Mouse (Mus musculus): ENCODE measurements at regions not wholly inside any gene's neighbourhood (a gene's known extent, or its start where the extent isn't known, plus 50 kb on each side); places are given as distances from the start of the nearest gene placed in this dataset.

- WGBS: 30% methylated on average over 11 of the region's 11 CpGs
- DNase-seq: no peak
- TF ChIP-seq POLR2A (IDR thresholded peaks at IDR 0.05; ENCODE audit: borderline replicate concordance, extremely low read depth, low read depth, low read length) (no peak), CTCF (IDR thresholded peaks at IDR 0.05; ENCODE audit: insufficient read depth, low read length) (no peak)
- H3K4me1 ChIP-seq (ENCODE audit: control insufficient read depth, insufficient read depth, low read length): no peaks in the 10 kb centered on the region; the same call in 1 of the 2 replicates
- H3K4me3 ChIP-seq (replicated peaks; ENCODE audit: extremely low read depth, low read depth, low read length): no peak overlapping the region
Measured at GRCm38 (mm10) chr2:170247702-170248445, 100.0 kb upstream of the Zfp217 start.

GRCm38 (mm10) chr2:170245637-170246341, 97.9 kb upstream of the Zfp217 start:
- 61% methylated on average over 12 of the region's 12 CpGs for WGBS
- TF ChIP-seq POLR2A (IDR thresholded peaks at IDR 0.05; ENCODE audit: borderline replicate concordance, extremely low read depth, low read depth, low read length) (no peak), CTCF (IDR thresholded peaks at IDR 0.05; ENCODE audit: insufficient read depth, low read length) (no peak)
- H3K4me1 ChIP-seq (ENCODE audit: control insufficient read depth, insufficient read depth, low read length): no peaks in the 10 kb centered on the region; the same call in 1 of the 2 replicates
- DNase-seq: no peak
- no peak overlapping the region for H3K4me3 ChIP-seq (replicated peaks; ENCODE audit: extremely low read depth, low read depth, low read length)

- 31% methylated on average over 4 of the region's 4 CpGs for WGBS
- Histone ChIP-seq H3K4me3 (replicated peaks; ENCODE audit: extremely low read depth, low read depth, low read length) (no peak overlapping the region), H3K4me1 (ENCODE audit: control insufficient read depth, insufficient read depth, low read length) (no peaks in the 10 kb centered on the region; the same call in 1 of the 2 replicates)
- DNase-seq: no peak
- no peak for TF ChIP-seq POLR2A (IDR thresholded peaks at IDR 0.05; ENCODE audit: borderline replicate concordance, extremely low read depth, low read depth, low read length)
- no peak for TF ChIP-seq CTCF (IDR thresholded peaks at IDR 0.05; ENCODE audit: insufficient read depth, low read length)
Measured at GRCm38 (mm10) chr2:170244108-170244507, 96.2 kb upstream of the Zfp217 start.

GRCm38 (mm10) chr2:170237959-170238358, 90.1 kb upstream of the Zfp217 start:
- no peak for DNase-seq
- WGBS: 81% methylated on average over 1 of the region's 1 CpGs
- no peak overlapping the region for H3K4me3 ChIP-seq (replicated peaks; ENCODE audit: extremely low read depth, low read depth, low read length)
- no peaks in the 10 kb centered on the region for H3K4me1 ChIP-seq (ENCODE audit: control insufficient read depth, insufficient read depth, low read length)
- no peak for TF ChIP-seq POLR2A (IDR thresholded peaks at IDR 0.05; ENCODE audit: borderline replicate concordance, extremely low read depth, low read depth, low read length)
- TF ChIP-seq CTCF (IDR thresholded peaks at IDR 0.05; ENCODE audit: insufficient read depth, low read length): peak; percentile 62

GRCm38 (mm10) chr2:170233426-170233825, 85.5 kb upstream of the Zfp217 start:
- no peak for DNase-seq
- Histone ChIP-seq H3K4me1 (ENCODE audit: control insufficient read depth, insufficient read depth, low read length) (no peaks in the 10 kb centered on the region), H3K4me3 (replicated peaks; ENCODE audit: extremely low read depth, low read depth, low read length) (no peak overlapping the region)
- TF ChIP-seq POLR2A (IDR thresholded peaks at IDR 0.05; ENCODE audit: borderline replicate concordance, extremely low read depth, low read depth, low read length) (no peak), CTCF (IDR thresholded peaks at IDR 0.05; ENCODE audit: insufficient read depth, low read length) (no peak)
- WGBS: 68% methylated on average over 4 of the region's 4 CpGs

- WGBS: 80% methylated on average over 8 of the region's 8 CpGs
- no peak for DNase-seq
- no peak for TF ChIP-seq POLR2A (IDR thresholded peaks at IDR 0.05; ENCODE audit: borderline replicate concordance, extremely low read depth, low read depth, low read length)
- no peak for TF ChIP-seq CTCF (IDR thresholded peaks at IDR 0.05; ENCODE audit: insufficient read depth, low read length)
- no peak overlapping the region for H3K4me3 ChIP-seq (replicated peaks; ENCODE audit: extremely low read depth, low read depth, low read length)
- H3K4me1 ChIP-seq (ENCODE audit: control insufficient read depth, insufficient read depth, low read length): no peaks in the 10 kb centered on the region
Measured at GRCm38 (mm10) chr2:170229461-170230080, 81.7 kb upstream of the Zfp217 start.

- Histone ChIP-seq H3K4me1 (ENCODE audit: control insufficient read depth, insufficient read depth, low read length) (no peaks in the 10 kb centered on the region), H3K4me3 (replicated peaks; ENCODE audit: extremely low read depth, low read depth, low read length) (no peak overlapping the region)
- no peak for DNase-seq
- TF ChIP-seq CTCF (IDR thresholded peaks at IDR 0.05; ENCODE audit: insufficient read depth, low read length): no peak
- TF ChIP-seq POLR2A (IDR thresholded peaks at IDR 0.05; ENCODE audit: borderline replicate concordance, extremely low read depth, low read depth, low read length): no peak
- 82% methylated on average over 10 of the region's 10 CpGs for WGBS
Measured at GRCm38 (mm10) chr2:170228318-170228994, 80.6 kb upstream of the Zfp217 start.

GRCm38 (mm10) chr2:170223872-170224271, 76.0 kb upstream of the Zfp217 start:
- H3K4me1 ChIP-seq (ENCODE audit: control insufficient read depth, insufficient read depth, low read length): peaks cover 12% of the 10 kb centered on the region; the same call in 1 of the 2 replicates
- 70% methylated on average over 7 of the region's 7 CpGs for WGBS
- no peak overlapping the region for H3K4me3 ChIP-seq (replicated peaks; ENCODE audit: extremely low read depth, low read depth, low read length)
- DNase-seq: no peak
- TF ChIP-seq CTCF (IDR thresholded peaks at IDR 0.05; ENCODE audit: insufficient read depth, low read length) (no peak), POLR2A (IDR thresholded peaks at IDR 0.05; ENCODE audit: borderline replicate concordance, extremely low read depth, low read depth, low read length) (no peak)

- peaks cover 16% of the 10 kb centered on the region for H3K4me1 ChIP-seq (ENCODE audit: control insufficient read depth, insufficient read depth, low read length)
- 11% methylated on average over 6 of the region's 6 CpGs for WGBS
- TF ChIP-seq POLR2A (IDR thresholded peaks at IDR 0.05; ENCODE audit: borderline replicate concordance, extremely low read depth, low read depth, low read length) (no peak), CTCF (IDR thresholded peaks at IDR 0.05; ENCODE audit: insufficient read depth, low read length) (no peak)
- no peak overlapping the region for H3K4me3 ChIP-seq (replicated peaks; ENCODE audit: extremely low read depth, low read depth, low read length)
- DNase-seq: no peak
Measured at GRCm38 (mm10) chr2:170222819-170223218, 74.9 kb upstream of the Zfp217 start.
